Comparison of ENCODE assay signal across 7 mouse cellular contexts in the genomic region with DNA sequence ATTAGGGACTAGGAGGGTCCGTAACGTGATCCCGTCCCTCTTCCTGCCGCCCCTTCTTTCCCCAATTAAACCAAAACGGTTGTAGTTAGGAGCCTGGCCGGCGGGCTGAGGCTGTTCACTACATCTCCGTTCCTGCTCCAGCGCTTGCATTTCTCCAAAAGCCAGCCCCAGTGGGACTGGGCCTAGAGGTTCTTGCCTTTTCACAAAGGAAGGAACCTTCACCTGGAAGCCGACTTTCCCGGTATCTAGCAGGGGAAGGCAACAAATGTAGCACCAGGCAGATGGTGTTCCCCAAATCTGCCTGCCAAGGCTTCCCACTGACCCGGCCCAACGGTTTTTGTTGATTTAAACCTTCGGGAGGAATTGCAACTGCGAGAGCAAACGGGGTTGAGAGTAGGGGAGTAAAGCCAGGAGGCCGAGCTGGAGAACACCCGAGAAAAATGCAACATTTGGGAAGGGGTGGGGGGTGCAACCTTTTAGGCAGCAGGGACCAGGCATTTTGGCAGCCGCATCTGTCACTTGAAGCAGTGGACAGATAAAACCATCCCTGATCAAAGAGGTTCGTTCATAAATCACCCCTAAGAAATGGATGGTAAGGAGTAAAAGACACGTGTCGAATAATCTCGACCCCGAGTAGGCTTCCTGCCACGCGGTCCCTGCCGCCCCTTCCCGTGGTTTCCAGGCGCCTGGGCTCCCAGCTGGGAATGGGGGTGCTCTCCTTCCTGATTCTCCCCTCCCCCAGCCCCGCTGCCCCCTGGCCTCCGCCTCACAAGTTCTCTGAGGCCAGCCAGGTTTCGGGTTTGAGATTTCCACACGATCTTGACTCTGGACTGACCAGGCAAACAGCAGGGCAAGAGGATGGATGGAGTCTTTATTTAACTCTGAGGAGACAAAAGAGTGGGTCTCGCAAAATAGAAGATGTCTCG. TPM values are rescaled to one million over a fixed set of nuclear protein-coding genes. Genes with fewer than 3 reads are reported as not detected.
A peak's percentile ranks its signal among the peaks of the same experiment; 100 is the strongest.
DNase-seq lines count a peak whose midpoint lies in the region; ATAC-seq lines count a peak whose summit lies in the region.

No protein-coding gene starts in this region.

- no peak for DNase-seq in liver
- no peak for DNase-seq in ovary, postnatal 36 days (ENCODE audit: low spot score)
- DNase-seq in right cerebral cortex, postnatal 36 days (ENCODE audit: low spot score in 2 of 2): no peak

- no peak for ATAC-seq in liver, embryonic 12.5 days
- ATAC-seq in embryonic facial prominence, embryonic 15.5 days (ENCODE audit: insufficient number of reproducible peaks, low FRiP score, low TSS enrichment, low read depth): peak; percentile 12; the same call in 1 of the 2 replicates
- 0 out of 2 replicates have a peak, but pooled peaks have one; percentile 4 for ATAC-seq in hindbrain, embryonic 15.5 days (ENCODE audit: low FRiP score, low read depth)
- ATAC-seq in neural tube, embryonic 14.5 days (ENCODE audit: low read depth): peak; percentile 26; the same call in 1 of the 2 replicates

- 2% methylated on average over 35 of the region's 35 CpGs for WGBS in liver, embryonic 12.5 days (ENCODE audit: insufficient replicate concordance)
- under 1% methylated on average over 35 of the region's 35 CpGs for WGBS in embryonic facial prominence, embryonic 15.5 days
- WGBS in hindbrain, embryonic 15.5 days: under 1% methylated on average over 35 of the region's 35 CpGs
- WGBS in neural tube, embryonic 14.5 days: under 1% methylated on average over 35 of the region's 35 CpGs

- H3K27ac ChIP-seq in liver, embryonic 12.5 days: no peak overlapping the region
- peak overlapping the region; percentile 89 for H3K27ac ChIP-seq in embryonic facial prominence, embryonic 15.5 days (replicated peaks)
- H3K27ac ChIP-seq in hindbrain, embryonic 15.5 days (replicated peaks): no peak overlapping the region
- no peak overlapping the region for H3K27ac ChIP-seq in neural tube, embryonic 14.5 days (ENCODE audit: low read depth, low read length)

- no peak overlapping the region for H3K9ac ChIP-seq in liver, embryonic 12.5 days
- H3K9ac ChIP-seq in embryonic facial prominence, embryonic 15.5 days: peak overlapping the region; percentile 23
- H3K9ac ChIP-seq in hindbrain, embryonic 15.5 days: no peak overlapping the region
- H3K9ac ChIP-seq in neural tube, embryonic 14.5 days (replicated peaks; ENCODE audit: low read depth, low read length): no peak overlapping the region

- H3K4me3 ChIP-seq in liver, embryonic 12.5 days: no peak overlapping the region
- H3K4me3 ChIP-seq in embryonic facial prominence, embryonic 15.5 days (replicated peaks): peak overlapping the region; percentile 39
- peak overlapping the region; percentile 0; the same call in 1 of the 2 replicates for H3K4me3 ChIP-seq in hindbrain, embryonic 15.5 days
- H3K4me3 ChIP-seq in neural tube, embryonic 14.5 days (ENCODE audit: low read depth, low read length): no peak overlapping the region

- peaks cover 88% of the 10 kb centered on the region for H3K27me3 ChIP-seq in liver, embryonic 12.5 days (replicated peaks)
- peaks cover 30% of the 10 kb centered on the region; the same call in 1 of the 2 replicates for H3K27me3 ChIP-seq in embryonic facial prominence, embryonic 15.5 days
- peaks cover 77% of the 10 kb centered on the region for H3K27me3 ChIP-seq in hindbrain, embryonic 15.5 days
- peaks cover 40% of the 10 kb centered on the region for H3K27me3 ChIP-seq in neural tube, embryonic 14.5 days (ENCODE audit: control insufficient read depth, insufficient read depth, low read length)

- peak overlapping the region; percentile 4; the same call in 1 of the 2 replicates for H3K4me2 ChIP-seq in liver, embryonic 12.5 days
- H3K4me2 ChIP-seq in embryonic facial prominence, embryonic 15.5 days (replicated peaks): peak overlapping the region; percentile 57
- peak overlapping the region; percentile 42 for H3K4me2 ChIP-seq in hindbrain, embryonic 15.5 days
- no peak overlapping the region for H3K4me2 ChIP-seq in neural tube, embryonic 14.5 days (ENCODE audit: low read depth, low read length)

- H3K9me3 ChIP-seq in liver, embryonic 12.5 days (replicated peaks): no peaks in the 10 kb centered on the region
- H3K9me3 ChIP-seq in embryonic facial prominence, embryonic 15.5 days (replicated peaks): no peaks in the 10 kb centered on the region
- no peaks in the 10 kb centered on the region for H3K9me3 ChIP-seq in hindbrain, embryonic 15.5 days
- no peaks in the 10 kb centered on the region for H3K9me3 ChIP-seq in neural tube, embryonic 14.5 days (ENCODE audit: control insufficient read depth, low read length)

- H3K4me1 ChIP-seq in liver, embryonic 12.5 days: no peaks in the 10 kb centered on the region
- peaks cover 21% of the 10 kb centered on the region for H3K4me1 ChIP-seq in embryonic facial prominence, embryonic 15.5 days
- peaks cover 13% of the 10 kb centered on the region for H3K4me1 ChIP-seq in hindbrain, embryonic 15.5 days (replicated peaks)
- no peaks in the 10 kb centered on the region for H3K4me1 ChIP-seq in neural tube, embryonic 14.5 days (ENCODE audit: control insufficient read depth, insufficient read depth, low read length)

- no peaks in the 10 kb centered on the region for H3K36me3 ChIP-seq in liver, embryonic 12.5 days
- no peaks in the 10 kb centered on the region for H3K36me3 ChIP-seq in embryonic facial prominence, embryonic 15.5 days
- H3K36me3 ChIP-seq in hindbrain, embryonic 15.5 days: no peaks in the 10 kb centered on the region
- no peaks in the 10 kb centered on the region for H3K36me3 ChIP-seq in neural tube, embryonic 14.5 days (ENCODE audit: control insufficient read depth, insufficient read depth, low read length)

RNA-seq across cellular contexts. Expression of gene Twist1, which starts 9.3 kb away (rescaled TPM):
- 1.3 and 2.8 TPM in 2 replicates for polyA plus RNA-seq in liver, embryonic 12.5 days (2016; fragmentation: Nextera tagmentation; extraction: Ambion mirVana)
- polyA plus RNA-seq in embryonic facial prominence, embryonic 15.5 days (2015; fragmentation: Nextera tagmentation; extraction: Ambion mirVana): 39.9 and 40.8 TPM in 2 replicates
- polyA plus RNA-seq in hindbrain, embryonic 15.5 days (2015; fragmentation: Nextera tagmentation; extraction: Ambion mirVana): 0.85 and 1.2 TPM in 2 replicates
- polyA plus RNA-seq in neural tube, embryonic 14.5 days (2014; fragmentation: Nextera tagmentation; extraction: Ambion mirVana): 0.20 and 2.1 TPM in 2 replicates

RNA-seq across cellular contexts. Expression of gene Ferd3l, which starts 38.5 kb away (rescaled TPM):
- not detected in 2 replicates for polyA plus RNA-seq in liver, embryonic 12.5 days (2016; fragmentation: Nextera tagmentation; extraction: Ambion mirVana)
- polyA plus RNA-seq in embryonic facial prominence, embryonic 15.5 days (2015; fragmentation: Nextera tagmentation; extraction: Ambion mirVana): not detected in 2 replicates
- polyA plus RNA-seq in hindbrain, embryonic 15.5 days (2015; fragmentation: Nextera tagmentation; extraction: Ambion mirVana): 0.67 and 0.69 TPM in 2 replicates
- 0.31 and 0.79 TPM in 2 replicates for polyA plus RNA-seq in neural tube, embryonic 14.5 days (2014; fragmentation: Nextera tagmentation; extraction: Ambion mirVana)

Comparison
In these comparisons a context has a peak if more than half of its experiments do, and no peak if none do; other contexts are left out.
1. H3K4me3 ChIP-seq: peak in embryonic facial prominence, embryonic 15.5 days (single experiment) and hindbrain, embryonic 15.5 days (single experiment); none in liver, embryonic 12.5 days (single experiment) and neural tube, embryonic 14.5 days (single experiment).
2. RNA of gene Twist1, which starts 9.3 kb away (polyA plus RNA-seq): 39.9 to 40.8 TPM in embryonic facial prominence, embryonic 15.5 days; 1.3 to 2.8 TPM in liver, embryonic 12.5 days, 0.85 to 1.2 TPM in hindbrain, embryonic 15.5 days and 0.20 to 2.1 TPM in neural tube, embryonic 14.5 days; every median in the first group is over 10 times any median in the second.